Mouse (Mus musculus): ENCODE measurements around the gene Plcg1. TPM values are rescaled to one million over a fixed set of nuclear protein-coding genes. Genes with fewer than 3 reads are reported as not detected.

Plcg1 gene
- polyA plus RNA-seq, 2 experiments, result 3.9 to 5.4 TPM

- Histone ChIP-seq H3K4me3 (ENCODE audit: insufficient read depth in 1 of 2, low read depth in 2 of 2, low read length in 2 of 2) (no peak overlapping the region), H3K27ac (no peak overlapping the region), H3K4me1 (replicated peaks; ENCODE audit: control insufficient read depth in 2 of 2, insufficient read depth in 2 of 2, low read length in 1 of 2) (no peaks in the 10 kb centered on the region), H3K9ac (replicated peaks) (no peak overlapping the region), H3K27me3 (ENCODE audit: control insufficient read depth, insufficient read depth, low read length) (no peaks in the 10 kb centered on the region), H3K4me2 (ENCODE audit: low read depth) (no peak overlapping the region), H3K36me3 (replicated peaks; ENCODE audit: control insufficient read depth, insufficient read depth, low read depth) (no peaks in the 10 kb centered on the region), H3K9me3 (ENCODE audit: control insufficient read depth, low read length) (no peaks in the 10 kb centered on the region)
- DNase-seq (ENCODE audit: low read depth in 3 of 3, low spot score in 3 of 3), result no peak
- 60% methylated on average over 2 of the region's 2 CpGs for WGBS (ENCODE audit: insufficient replicate concordance)
- no peak for ATAC-seq (ENCODE audit: insufficient read depth)
- TF ChIP-seq EP300 (IDR thresholded peaks at IDR 0.05; ENCODE audit: low read depth), result no peak
- no peak for TF ChIP-seq CTCF (IDR thresholded peaks at IDR 0.05; ENCODE audit: low read depth)
Observed at GRCm38 (mm10) chr2:160778034-160778433, 46.9 kb downstream of the Plcg1 start.

- Histone ChIP-seq H3K4me1 (replicated peaks; ENCODE audit: control insufficient read depth in 2 of 2, insufficient read depth in 2 of 2, low read length in 1 of 2) (no peaks in the 10 kb centered on the region), H3K9ac (replicated peaks) (no peak overlapping the region), H3K4me3 (ENCODE audit: insufficient read depth in 1 of 2, low read depth in 2 of 2, low read length in 2 of 2) (no peak overlapping the region), H3K4me2 (ENCODE audit: low read depth) (no peak overlapping the region), H3K27ac (no peak overlapping the region), H3K27me3 (ENCODE audit: control insufficient read depth, insufficient read depth, low read length) (no peaks in the 10 kb centered on the region), H3K9me3 (ENCODE audit: control insufficient read depth, low read length) (no peaks in the 10 kb centered on the region), H3K36me3 (replicated peaks; ENCODE audit: control insufficient read depth, insufficient read depth, low read depth) (no peaks in the 10 kb centered on the region)
- WGBS (ENCODE audit: insufficient replicate concordance), result 67% methylated on average over 13 of the region's 13 CpGs
- ATAC-seq (ENCODE audit: insufficient read depth) (no peak), DNase-seq (ENCODE audit: low read depth in 3 of 3, low spot score in 3 of 3) (no peak)
- TF ChIP-seq CTCF (IDR thresholded peaks at IDR 0.05; ENCODE audit: low read depth) (no peak), EP300 (IDR thresholded peaks at IDR 0.05; ENCODE audit: low read depth) (no peak)
Observed at GRCm38 (mm10) chr2:160780154-160780833, 49.2 kb downstream of the Plcg1 start.

GRCm38 (mm10) chr2:160780834-160781219 lies 49.7 kb downstream of the Plcg1 start:
- DNase-seq (ENCODE audit: low read depth in 3 of 3, low spot score in 3 of 3), result no peak
- no peak overlapping the region for H3K4me3 ChIP-seq (ENCODE audit: insufficient read depth in 1 of 2, low read depth in 2 of 2, low read length in 2 of 2)
- no peaks in the 10 kb centered on the region for H3K27me3 ChIP-seq (ENCODE audit: control insufficient read depth, insufficient read depth, low read length)
- no peak overlapping the region for H3K27ac ChIP-seq
- no peaks in the 10 kb centered on the region for H3K9me3 ChIP-seq (ENCODE audit: control insufficient read depth, low read length)
- 68% methylated on average over 2 of the region's 2 CpGs for WGBS (ENCODE audit: insufficient replicate concordance)
- H3K4me1 ChIP-seq (replicated peaks; ENCODE audit: control insufficient read depth in 2 of 2, insufficient read depth in 2 of 2, low read length in 1 of 2), result no peaks in the 10 kb centered on the region
- no peak overlapping the region for H3K4me2 ChIP-seq (ENCODE audit: low read depth)
- no peak overlapping the region for H3K9ac ChIP-seq (replicated peaks)
- ATAC-seq (ENCODE audit: insufficient read depth), result no peak
- TF ChIP-seq CTCF (IDR thresholded peaks at IDR 0.05; ENCODE audit: low read depth) (no peak), EP300 (IDR thresholded peaks at IDR 0.05; ENCODE audit: low read depth) (no peak)
- H3K36me3 ChIP-seq (replicated peaks; ENCODE audit: control insufficient read depth, insufficient read depth, low read depth), result no peaks in the 10 kb centered on the region

GRCm38 (mm10) chr2:160786333-160786732 lies 55.2 kb downstream of the Plcg1 start:
- H3K27ac ChIP-seq, result no peak overlapping the region
- no peak for ATAC-seq (ENCODE audit: insufficient read depth)
- no peaks in the 10 kb centered on the region for H3K36me3 ChIP-seq (replicated peaks; ENCODE audit: control insufficient read depth, insufficient read depth, low read depth)
- no peak for TF ChIP-seq EP300 (IDR thresholded peaks at IDR 0.05; ENCODE audit: low read depth)
- no peak for TF ChIP-seq CTCF (IDR thresholded peaks at IDR 0.05; ENCODE audit: low read depth)
- 47% methylated on average over 1 of the region's 1 CpGs for WGBS (ENCODE audit: insufficient replicate concordance)
- no peak overlapping the region for H3K9ac ChIP-seq (replicated peaks)
- no peak overlapping the region for H3K4me2 ChIP-seq (ENCODE audit: low read depth)
- H3K4me3 ChIP-seq (ENCODE audit: insufficient read depth in 1 of 2, low read depth in 2 of 2, low read length in 2 of 2), result no peak overlapping the region
- H3K4me1 ChIP-seq (replicated peaks; ENCODE audit: control insufficient read depth in 2 of 2, insufficient read depth in 2 of 2, low read length in 1 of 2), result no peaks in the 10 kb centered on the region
- H3K27me3 ChIP-seq (ENCODE audit: control insufficient read depth, insufficient read depth, low read length), result no peaks in the 10 kb centered on the region
- no peaks in the 10 kb centered on the region for H3K9me3 ChIP-seq (ENCODE audit: control insufficient read depth, low read length)
- DNase-seq (ENCODE audit: low read depth in 3 of 3, low spot score in 3 of 3), result no peak

- no peak for TF ChIP-seq EP300 (IDR thresholded peaks at IDR 0.05; ENCODE audit: low read depth)
- TF ChIP-seq CTCF (IDR thresholded peaks at IDR 0.05; ENCODE audit: low read depth), result no peak
- 53% methylated on average over 1 of the region's 1 CpGs for WGBS (ENCODE audit: insufficient replicate concordance)
- Histone ChIP-seq H3K27ac (no peak overlapping the region), H3K4me3 (ENCODE audit: insufficient read depth in 1 of 2, low read depth in 2 of 2, low read length in 2 of 2) (no peak overlapping the region), H3K27me3 (ENCODE audit: control insufficient read depth, insufficient read depth, low read length) (no peaks in the 10 kb centered on the region), H3K4me2 (ENCODE audit: low read depth) (no peak overlapping the region), H3K4me1 (replicated peaks; ENCODE audit: control insufficient read depth in 2 of 2, insufficient read depth in 2 of 2, low read length in 1 of 2) (no peaks in the 10 kb centered on the region), H3K9me3 (ENCODE audit: control insufficient read depth, low read length) (no peaks in the 10 kb centered on the region), H3K9ac (replicated peaks) (no peak overlapping the region), H3K36me3 (replicated peaks; ENCODE audit: control insufficient read depth, insufficient read depth, low read depth) (no peaks in the 10 kb centered on the region)
- ATAC-seq (ENCODE audit: insufficient read depth) (no peak), DNase-seq (ENCODE audit: low read depth in 3 of 3, low spot score in 3 of 3) (no peak)
Observed at GRCm38 (mm10) chr2:160789046-160789445, 57.9 kb downstream of the Plcg1 start.

Data from liver, embryonic 14.5 days (tissue).